Mouse (Mus musculus) G1E (cell line): ENCODE results near the gene Sh3kbp1. TPM values are rescaled to one million over a fixed set of nuclear protein-coding genes. Genes with fewer than 3 reads are reported as not detected.

ENCODE experiments used
- ATAC-seq: 2 replicates; pipeline ENCODE4 v1.8.0; 2016; ENCODE audit warnings: mild to moderate bottlenecking; ENCODE audit not compliant: insufficient number of reproducible peaks, poor library complexity, low FRiP score, severe bottlenecking; ENCODE audit errors: extremely low read depth
- DNase-seq: peaks from one replicate; pipeline ENCODE4 v3.0.0; 2012; ENCODE audit warnings: low spot score
- H3K27me3 ChIP-seq: 2 replicates; pipeline ENCODE4 v1.6.1; 2012; ENCODE audit warnings: mild to moderate bottlenecking, low read length, inconsistent platforms; ENCODE audit not compliant: insufficient read depth
- H3K36me3 ChIP-seq: replicated peaks from 2 replicates; pipeline ENCODE3; 2012; ENCODE audit warnings: mild to moderate bottlenecking, inconsistent platforms
- H3K4me1 ChIP-seq: 2 replicates; pipeline ENCODE4 v1.6.1; 2012; ENCODE audit warnings: low read depth, low read length, inconsistent platforms, mixed read lengths; ENCODE audit not compliant: insufficient read depth
- H3K4me3 ChIP-seq: 2 replicates; pipeline ENCODE4 v1.5.1; 2012; ENCODE audit warnings: low read depth, mild to moderate bottlenecking, inconsistent platforms, low read length, moderate library complexity, mixed read lengths
- H3K9me3 ChIP-seq: replicated peaks from 2 replicates; pipeline ENCODE4 v1.6.1; 2012; ENCODE audit warnings: inconsistent platforms
- CTCF ChIP-seq: IDR thresholded peaks from 2 replicates; pipeline ENCODE4 v1.5.1; 2012; ENCODE audit warnings: low read depth, low read length, inconsistent platforms, mixed read lengths
- GATA1 ChIP-seq: IDR thresholded peaks from 2 replicates; pipeline ENCODE4 v1.6.1; 2012; ENCODE audit warnings: borderline replicate concordance, low read length, inconsistent platforms, mixed read lengths
- GATA2 ChIP-seq: IDR thresholded peaks from 2 replicates; pipeline ENCODE4 v1.6.1; 2012; ENCODE audit warnings: low read depth, low read length, inconsistent platforms, borderline replicate concordance
- POLR2AphosphoS5 ChIP-seq: IDR thresholded peaks from 2 replicates; pipeline ENCODE4 v1.6.1; 2012; ENCODE audit warnings: low read depth, low read length, inconsistent platforms; ENCODE audit not compliant: insufficient replicate concordance
- TAL1 ChIP-seq: conservative IDR thresholded peaks from 2 replicates; pipeline ENCODE4 v1.6.1; 2012; ENCODE audit warnings: low read depth, low read length, inconsistent platforms, mixed read lengths
- polyA plus RNA-seq: library from polyadenylated mRNA; stranded (reverse); fragments of >175 nt; gene quantifications from 2 replicates; pipeline ENCODE4 v1.2.3, GENCODE M21; 2012
- total RNA-seq, 2 experiments: library from RNA; stranded (forward) in 1 of 2; stranded (reverse) in 1 of 2; fragments of 200-1000 nt in 1 of 2; fragments of >200 nt in 1 of 2; fragmentation: Nextera tagmentation in 1 of 2; gene quantifications; 2 replicates each; pipeline ENCODE4 v1.2.3; 2014 to 2017

Gene Sh3kbp1
- total and polyA plus RNA-seq, 3 experiments = 13.3 to 242 (median 231) TPM

DNA sequence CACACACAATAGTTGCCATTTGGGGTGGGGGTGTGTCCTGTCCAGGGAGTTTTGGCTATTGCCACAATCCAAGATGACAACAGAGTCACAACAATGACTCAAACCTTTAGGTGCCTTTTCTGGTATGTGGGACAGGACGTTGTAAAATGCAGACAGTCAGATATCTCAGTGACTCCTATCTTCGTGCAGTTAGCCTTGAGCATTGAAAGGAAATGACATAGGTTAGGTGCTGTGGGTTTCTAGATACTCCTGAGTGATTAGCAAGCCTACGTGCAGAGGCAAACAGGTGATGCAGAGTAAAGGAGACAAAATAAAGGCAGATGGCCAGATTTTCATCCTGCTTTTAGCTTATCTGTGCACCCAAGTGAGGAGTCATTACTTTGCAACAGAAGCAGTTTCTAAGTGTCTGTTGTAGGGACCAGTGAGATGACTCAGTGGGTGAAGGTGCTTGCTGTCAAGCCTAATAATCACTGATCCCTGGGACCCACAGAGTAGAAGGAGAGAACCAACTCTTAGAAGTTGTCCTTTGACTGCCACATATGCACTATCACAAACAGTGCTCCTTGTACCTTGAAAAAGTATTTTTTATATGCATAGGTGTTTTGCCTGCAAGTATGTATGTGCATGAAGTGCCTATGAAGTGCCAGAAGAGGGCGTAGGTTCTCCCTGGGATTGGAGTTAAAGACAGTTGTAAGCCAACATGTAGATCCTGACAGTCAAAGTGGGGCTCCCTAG is 50.7 kb downstream of the Sh3kbp1 start:
- H3K4me3 ChIP-seq = no peak overlapping the region; the same call in 1 of the 2 replicates
- TF ChIP-seq TAL1 = no peak
- no peak for TF ChIP-seq POLR2AphosphoS5
- no peak for TF ChIP-seq GATA2
- no peak for TF ChIP-seq GATA1
- no peak for TF ChIP-seq CTCF
- DNase-seq = no peak
- H3K36me3 ChIP-seq = peaks cover 2% of the 10 kb centered on the region
- H3K27me3 ChIP-seq = no peaks in the 10 kb centered on the region
- peak; percentile 22; the same call in 1 of the 2 replicates for ATAC-seq
- peaks cover 50% of the 10 kb centered on the region for H3K4me1 ChIP-seq
- no peaks in the 10 kb centered on the region for H3K9me3 ChIP-seq

- TF ChIP-seq CTCF (no peak), GATA2 (no peak), TAL1 (no peak), GATA1 (no peak)
- no peak for DNase-seq
- no peaks in the 10 kb centered on the region for H3K27me3 ChIP-seq
- peaks cover 54% of the 10 kb centered on the region for H3K4me1 ChIP-seq
- no peak for ATAC-seq
- no peaks in the 10 kb centered on the region for H3K9me3 ChIP-seq
- H3K4me3 ChIP-seq = no peak overlapping the region
- peaks cover 9% of the 10 kb centered on the region for H3K36me3 ChIP-seq
Observed at GRCm38 (mm10) chrX:159678320-159678835, 51.3 kb downstream of the Sh3kbp1 start.

GRCm38 (mm10) chrX:159685521-159685920 is 58.4 kb downstream of the Sh3kbp1 start:
- H3K27me3 ChIP-seq = no peaks in the 10 kb centered on the region
- peaks cover 32% of the 10 kb centered on the region for H3K36me3 ChIP-seq
- no peaks in the 10 kb centered on the region for H3K9me3 ChIP-seq
- DNase-seq (no peak), ATAC-seq (no peak)
- no peak overlapping the region for H3K4me3 ChIP-seq
- peaks cover 45% of the 10 kb centered on the region for H3K4me1 ChIP-seq
- TF ChIP-seq POLR2AphosphoS5 = no peak
- TF ChIP-seq TAL1 = no peak
- no peak for TF ChIP-seq GATA1
- no peak for TF ChIP-seq GATA2

- TF ChIP-seq GATA1 (no peak), CTCF (no peak), POLR2AphosphoS5 (no peak), TAL1 (no peak), GATA2 (no peak)
- H3K4me3 ChIP-seq = no peak overlapping the region
Observed at GRCm38 (mm10) chrX:159686850-159687249, 59.8 kb downstream of the Sh3kbp1 start.

GRCm38 (mm10) chrX:159688698-159689097 is 61.6 kb downstream of the Sh3kbp1 start:
- no peak for TF ChIP-seq GATA2
- TF ChIP-seq POLR2AphosphoS5 = no peak
- no peak for TF ChIP-seq TAL1
- no peak for TF ChIP-seq GATA1
- TF ChIP-seq CTCF = no peak
- DNase-seq (no peak), ATAC-seq (no peak)
- Histone ChIP-seq H3K9me3 (no peaks in the 10 kb centered on the region), H3K4me3 (no peak overlapping the region), H3K27me3 (no peaks in the 10 kb centered on the region), H3K4me1 (peaks cover 42% of the 10 kb centered on the region), H3K36me3 (peaks cover 23% of the 10 kb centered on the region)

More at GRCm38 (mm10) chrX:159686850-159687249, 59.8 kb downstream of the Sh3kbp1 start:
- DNase-seq (no peak), ATAC-seq (no peak)
- Histone ChIP-seq H3K27me3 (no peaks in the 10 kb centered on the region), H3K4me1 (peaks cover 52% of the 10 kb centered on the region), H3K36me3 (peaks cover 32% of the 10 kb centered on the region), H3K9me3 (no peaks in the 10 kb centered on the region)

DNA sequence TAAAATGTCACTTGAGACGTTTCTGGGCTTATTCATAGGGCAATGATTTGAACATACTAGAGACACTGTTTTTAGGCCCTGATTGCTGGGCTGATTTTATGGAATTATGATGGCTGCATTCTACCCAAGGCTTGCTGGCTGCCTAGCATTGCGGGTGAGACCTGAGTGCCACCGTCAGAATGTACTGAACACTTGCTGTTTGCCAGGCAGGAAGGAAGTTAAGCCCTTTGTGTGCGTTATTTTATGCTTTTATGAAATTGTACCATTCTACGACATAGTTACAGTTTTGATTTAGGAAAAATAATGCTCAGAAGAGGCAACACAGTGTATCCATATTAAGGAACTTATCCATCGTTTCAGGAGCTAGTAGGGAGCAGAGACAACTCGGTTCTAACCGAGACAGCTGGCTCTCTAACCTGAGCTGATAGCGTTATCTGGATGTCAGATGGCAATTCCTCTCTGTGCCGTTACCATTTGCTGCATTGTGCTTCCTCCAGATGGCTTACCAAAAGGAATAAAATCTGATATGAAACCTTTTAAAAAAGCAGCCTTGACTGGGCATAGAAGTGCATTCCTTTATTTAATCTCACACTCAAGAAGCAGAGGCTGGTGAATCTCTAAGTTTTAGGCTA is 62.8 kb downstream of the Sh3kbp1 start:
- H3K9me3 ChIP-seq = no peaks in the 10 kb centered on the region
- no peaks in the 10 kb centered on the region for H3K27me3 ChIP-seq
- peaks cover 35% of the 10 kb centered on the region for H3K4me1 ChIP-seq
- TF ChIP-seq GATA2 = no peak
- TF ChIP-seq TAL1 = peak; percentile 60
- H3K36me3 ChIP-seq = peaks cover 22% of the 10 kb centered on the region
- ATAC-seq (peak; percentile 89), DNase-seq (no peak)
- no peak overlapping the region; the same call in 1 of the 2 replicates for H3K4me3 ChIP-seq
